Mouse (Mus musculus) MEL (cell line): Measurements from ENCODE around the gene Nbas.

Experiments
- BHLHE40 ChIP-seq: IDR thresholded peaks from 2 replicates; pipeline ENCODE4 v1.6.1; 2012; ENCODE audit warnings: low read depth, mild to moderate bottlenecking, inconsistent platforms, low read length, improper control_type of control experiment, borderline replicate concordance
- CHD1 ChIP-seq: IDR thresholded peaks from 2 replicates; pipeline ENCODE4 v1.6.1; 2012; ENCODE audit warnings: low read depth, mild to moderate bottlenecking, inconsistent platforms, low read length, improper control_type of control experiment
- CTCF ChIP-seq, 3 experiments: IDR thresholded peaks in 2 of 3; conservative IDR thresholded peaks in 1 of 3; 2 replicates each; pipeline ENCODE4 v1.5.1; 2011 to 2012; ENCODE audit warnings: low read length in 3 of 3, low read depth in 2 of 3, mild to moderate bottlenecking in 2 of 3, improper control_type of control experiment in 1 of 3, inconsistent platforms in 1 of 3, mixed read lengths in 1 of 3, moderate library complexity in 1 of 3; ENCODE audit not compliant: control insufficient read depth in 1 of 3, insufficient read depth in 1 of 3, poor library complexity in 1 of 3, severe bottlenecking in 1 of 3
- EP300 ChIP-seq, 2 experiments: IDR thresholded peaks; 2 replicates each; pipeline ENCODE4 v1.6.1; 2011; ENCODE audit warnings: improper control_type of control experiment in 2 of 2, low read length in 2 of 2, low read depth in 1 of 2, mild to moderate bottlenecking in 1 of 2
- ETS1 ChIP-seq: IDR thresholded peaks from 2 replicates; pipeline ENCODE4 v1.6.1; 2012; ENCODE audit warnings: low read depth, mild to moderate bottlenecking, inconsistent platforms, low read length, improper control_type of control experiment, moderate library complexity
- MAFK ChIP-seq: IDR thresholded peaks from 2 replicates; pipeline ENCODE4 v1.6.1; 2011; ENCODE audit warnings: low read depth, mild to moderate bottlenecking, low read length, improper control_type of control experiment, borderline replicate concordance
- POLR2A ChIP-seq, 2 experiments: IDR thresholded peaks; 2 replicates each; pipeline ENCODE4 v1.6.1; 2011 to 2012; ENCODE audit warnings: low read length in 2 of 2, mild to moderate bottlenecking in 2 of 2, control low read depth in 1 of 2, improper control_type of control experiment in 1 of 2, low read depth in 1 of 2, moderate library complexity in 1 of 2; ENCODE audit not compliant: control insufficient read depth in 1 of 2, insufficient read depth in 1 of 2, poor library complexity in 1 of 2
- RAD21 ChIP-seq: IDR thresholded peaks from 2 replicates; pipeline ENCODE4 v1.6.1; 2011; ENCODE audit warnings: mild to moderate bottlenecking, low read depth, low read length, improper control_type of control experiment
- SMC3 ChIP-seq: IDR thresholded peaks from 2 replicates; pipeline ENCODE4 v1.6.1; 2011; ENCODE audit warnings: low read depth, low read length, improper control_type of control experiment

- TF ChIP-seq CTCF (IDR thresholded peaks at IDR 0.05 in 2 of 3, conservative IDR thresholded peaks at IDR 0.05 in 1 of 3; ENCODE audit: control insufficient read depth in 1 of 3, insufficient read depth in 1 of 3, low read depth in 2 of 3, low read length in 3 of 3, poor library complexity in 1 of 3, severe bottlenecking in 1 of 3) (no peak), EP300 (IDR thresholded peaks at IDR 0.05; ENCODE audit: low read depth in 1 of 2, low read length in 2 of 2) (no peak), MAFK (no peak), BHLHE40 (no peak), ETS1 (no peak), CHD1 (no peak), RAD21 (no peak), SMC3 (no peak), POLR2A (IDR thresholded peaks at IDR 0.05; ENCODE audit: control insufficient read depth in 1 of 2, insufficient read depth in 1 of 2, low read depth in 1 of 2, low read length in 2 of 2, poor library complexity in 1 of 2) (no peak)
Measured at GRCm38 (mm10) chr12:13598545-13598944, 329.6 kb downstream of the Nbas start.
